Mouse (Mus musculus) megakaryocyte progenitor cell, adult 5-6 weeks (primary cell): ENCODE results near the gene Samd5. TPM values are rescaled to one million over a fixed set of nuclear protein-coding genes. Genes with fewer than 3 reads are reported as not detected.

Experiments used
- ATAC-seq: replicated peaks from 2 replicates; pipeline ENCODE4 v1.8.0; 2016; ENCODE audit warnings: mild to moderate bottlenecking, moderate TSS enrichment, inconsistent platforms; ENCODE audit not compliant: poor library complexity
- total RNA-seq, 2 experiments: library from RNA; stranded (forward) in 1 of 2; stranded (reverse) in 1 of 2; fragments of 157-497, 149-512 nt in 1 of 2; fragments of 200-1000 nt in 1 of 2; gene quantifications; 2 replicates each; pipeline versions ENCODE4 v1.2.3 to v1.2.4; 2015 to 2017

Samd5 gene
- total RNA-seq, 2 experiments from 2014 or later: 0.02 TPM; not detected in 1

DNA sequence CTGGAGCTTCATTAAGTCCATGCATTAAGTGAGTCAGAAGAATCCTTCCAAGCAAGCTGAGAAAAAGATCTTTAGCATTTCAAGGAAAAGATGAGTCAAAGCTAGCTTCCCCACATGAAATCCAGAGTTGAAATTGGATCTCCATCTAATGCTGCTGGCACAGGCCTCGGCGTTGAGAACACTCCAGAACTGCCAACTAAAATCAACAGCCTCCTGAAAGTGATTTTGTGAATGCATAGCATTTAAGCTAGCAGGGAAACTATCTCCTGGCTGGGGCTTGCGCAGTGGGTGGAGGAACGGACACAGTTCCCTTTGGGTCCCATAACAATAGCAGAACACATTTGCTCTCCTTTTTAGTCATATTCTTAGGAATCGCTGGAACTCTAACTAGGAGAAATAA is 88.7 kb downstream of the Samd5 start:
- no peak for ATAC-seq

GRCm38 (mm10) chr10:9579374-9579773 is 95.6 kb downstream of the Samd5 start:
- ATAC-seq: no peak

DNA sequence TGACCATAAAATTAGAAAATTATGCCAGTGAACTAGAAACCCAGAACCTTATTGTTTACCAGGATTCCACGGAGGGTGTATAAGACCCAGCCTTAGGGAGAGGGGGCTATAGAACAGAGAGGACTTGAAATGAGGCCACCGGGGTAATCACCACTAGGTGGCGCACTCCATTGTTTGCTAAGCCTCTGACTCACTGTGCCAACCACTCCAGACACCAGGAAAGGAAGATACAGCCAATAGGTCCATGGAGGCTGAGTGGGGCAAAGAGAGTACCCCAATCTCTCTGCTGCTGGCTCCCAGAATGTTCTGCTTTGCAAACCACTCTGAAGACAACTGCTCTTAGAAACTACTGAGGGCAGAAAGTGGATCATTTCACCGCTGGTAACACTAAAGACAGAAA is 99.4 kb downstream of the Samd5 start:
- ATAC-seq: peak; percentile 94

DNA sequence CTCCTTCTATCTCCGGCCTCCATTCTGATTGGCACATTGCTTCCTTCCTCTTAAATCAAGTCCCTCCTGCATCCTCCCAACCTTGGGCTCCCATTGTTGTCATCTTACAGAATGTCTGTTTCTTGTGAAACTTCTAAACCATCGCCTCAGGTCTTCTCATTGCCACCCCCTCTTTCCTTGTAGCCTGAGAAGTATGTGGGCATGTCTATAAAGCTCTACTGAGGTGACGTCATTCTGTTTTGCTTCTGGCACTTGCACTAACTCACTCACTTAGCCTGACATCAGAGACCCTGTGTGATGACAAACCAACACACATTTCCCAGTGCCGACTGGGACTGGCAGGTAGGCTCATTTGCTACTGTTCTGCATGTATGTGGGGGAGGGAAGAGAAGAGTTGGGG is 100.9 kb downstream of the Samd5 start:
- ATAC-seq: 0 out of 2 replicates have a peak, but pooled peaks have one; percentile 11

Other genes starting within 250 kb of the Samd5 start
- 63.4 and 71.4 TPM in 2 replicates for gene Stxbp5, start 225.9 kb upstream of the Samd5 start, total RNA-seq (2015)
- gene Stxbp5, start 225.9 kb upstream of the Samd5 start, total RNA-seq (2017): 39.4 and 44.3 TPM in 2 replicates